Mouse (Mus musculus) limb, embryonic 10.5 days (tissue): ENCODE data around the gene Cxcr5. TPM values are rescaled to one million over a fixed set of nuclear protein-coding genes. Genes with fewer than 3 reads are reported as not detected.
"Not testable (repeated sequence)": the region's sequence is repeated elsewhere in the genome, so short reads cannot be mapped to it uniquely, and the experiment has no call there.

ENCODE experiments used
- DNase-seq: peaks from one replicate; pipeline ENCODE4 v3.0.0-alpha.2; 2017; ENCODE audit warnings: low spot score
- H3K27ac ChIP-seq: fragments of 300-500 bp; sonication (generic); 2 replicates; pipeline ENCODE4 v1.5.1; 2016; ENCODE audit warnings: mild to moderate bottlenecking
- H3K27me3 ChIP-seq: fragments of 300-500 bp; sonication (generic); 2 replicates; pipeline ENCODE4 v1.6.1; 2016; ENCODE audit warnings: low read depth, mild to moderate bottlenecking; ENCODE audit not compliant: poor library complexity, severe bottlenecking
- H3K36me3 ChIP-seq: fragments of 300-500 bp; sonication (generic); 2 replicates; pipeline ENCODE4 v1.6.1; 2016; ENCODE audit warnings: mild to moderate bottlenecking, moderate library complexity
- H3K4me1 ChIP-seq: fragments of 300-500 bp; sonication (generic); 2 replicates; pipeline ENCODE4 v1.6.1; 2016
- H3K4me3 ChIP-seq: fragments of 300-500 bp; sonication (generic); 2 replicates; pipeline ENCODE4 v1.5.1; 2016; ENCODE audit warnings: mild to moderate bottlenecking, moderate library complexity
- H3K9me3 ChIP-seq: fragments of 300-500 bp; sonication (generic); replicated peaks from 2 replicates; pipeline ENCODE4 v1.6.1; 2016; ENCODE audit warnings: mild to moderate bottlenecking
- WGBS: fragments of 180-500 bp; shearing (Covaris S2); methylation state at CpG from one replicate; pipeline ENCODE4 v1.1.7; 2016; 5-methylcytosine and 5-hydroxymethylcytosine counted together
- polyA plus RNA-seq: library from polyadenylated mRNA; unstranded; fragments of >200 nt; fragmentation: Nextera tagmentation; extraction: Ambion mirVana; gene quantifications from 2 replicates; pipeline ENCODE4 v1.2.1, GENCODE M21; 2016

The Cxcr5 gene
- polyA plus RNA-seq, 1 experiment from 2014 or later = not detected

DNA sequence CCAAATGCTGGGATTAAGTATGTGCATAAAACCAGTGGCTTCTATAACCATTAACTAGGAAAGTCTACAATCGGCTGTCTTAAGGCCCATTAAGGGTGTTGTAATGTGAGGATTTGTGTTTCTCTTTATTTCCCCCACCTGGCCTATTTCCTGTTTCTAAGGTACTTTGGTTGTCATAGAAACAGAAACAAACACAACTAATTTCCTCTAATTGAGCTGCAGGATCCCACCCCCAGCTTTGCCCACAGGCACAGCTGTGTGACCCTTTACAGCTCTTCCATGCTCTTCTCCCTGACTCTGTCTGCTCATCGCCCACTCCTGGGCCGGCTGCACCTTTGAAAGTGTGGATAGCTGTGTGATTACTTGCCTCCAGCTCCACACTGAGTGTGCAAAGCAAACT, 19.7 kb upstream of the Cxcr5 start:
- no peak overlapping the region for H3K27ac ChIP-seq
- DNase-seq = peak; percentile 49
- no peaks in the 10 kb centered on the region for H3K36me3 ChIP-seq
- H3K9me3 ChIP-seq = 0 out of 2 replicates have a peak, but pooled peaks cover 4% of the 10 kb centered on the region
- no peaks in the 10 kb centered on the region for H3K27me3 ChIP-seq
- WGBS = 22% methylated on average over 3 of the region's 3 CpGs
- no peak overlapping the region for H3K4me3 ChIP-seq
- H3K4me1 ChIP-seq = peaks cover 25% of the 10 kb centered on the region

GRCm38 (mm10) chr9:44580085-44580484, 18.4 kb upstream of the Cxcr5 start:
- Histone ChIP-seq H3K4me1 (peaks cover 24% of the 10 kb centered on the region), H3K27me3 (no peaks in the 10 kb centered on the region), H3K36me3 (no peaks in the 10 kb centered on the region), H3K9me3 (0 out of 2 replicates have a peak, but pooled peaks cover 4% of the 10 kb centered on the region), H3K4me3 (no peak overlapping the region), H3K27ac (no peak overlapping the region)
- DNase-seq = no peak
- WGBS = 90% methylated on average over 5 of the region's 5 CpGs

DNA sequence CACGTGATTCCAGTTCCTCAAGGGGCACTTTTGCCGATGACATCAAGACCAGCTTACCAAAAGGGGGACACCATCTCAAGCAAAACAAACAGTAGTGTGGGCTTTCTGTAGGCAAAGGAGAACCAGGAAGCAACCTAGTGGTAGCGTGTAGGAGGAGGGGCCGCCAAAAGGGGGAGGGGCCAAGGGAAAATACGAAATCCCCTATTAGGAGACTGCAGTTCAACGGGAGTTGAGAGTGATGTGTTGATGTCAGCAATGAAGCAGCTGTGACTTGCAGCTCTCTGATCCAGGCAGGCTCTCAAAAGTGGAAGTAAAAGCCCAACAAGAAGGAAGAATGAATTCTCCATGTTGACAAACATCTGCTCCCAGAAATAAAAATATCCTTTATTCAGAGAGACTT, 17.7 kb upstream of the Cxcr5 start:
- no peak overlapping the region for H3K4me3 ChIP-seq
- no peak overlapping the region for H3K27ac ChIP-seq
- 0 out of 2 replicates have a peak, but pooled peaks cover 4% of the 10 kb centered on the region for H3K9me3 ChIP-seq
- no peaks in the 10 kb centered on the region for H3K36me3 ChIP-seq
- peaks cover 24% of the 10 kb centered on the region for H3K4me1 ChIP-seq
- no peak for DNase-seq
- no peaks in the 10 kb centered on the region for H3K27me3 ChIP-seq
- 36% methylated on average over 6 of the region's 6 CpGs for WGBS

GRCm38 (mm10) chr9:44576046-44576445, 14.4 kb upstream of the Cxcr5 start:
- 91% methylated on average over 7 of the region's 7 CpGs for WGBS
- not testable (repeated sequence) for H3K27me3 ChIP-seq, H3K27ac ChIP-seq, DNase-seq, H3K9me3 ChIP-seq, H3K4me3 ChIP-seq, H3K36me3 ChIP-seq, H3K4me1 ChIP-seq

DNA sequence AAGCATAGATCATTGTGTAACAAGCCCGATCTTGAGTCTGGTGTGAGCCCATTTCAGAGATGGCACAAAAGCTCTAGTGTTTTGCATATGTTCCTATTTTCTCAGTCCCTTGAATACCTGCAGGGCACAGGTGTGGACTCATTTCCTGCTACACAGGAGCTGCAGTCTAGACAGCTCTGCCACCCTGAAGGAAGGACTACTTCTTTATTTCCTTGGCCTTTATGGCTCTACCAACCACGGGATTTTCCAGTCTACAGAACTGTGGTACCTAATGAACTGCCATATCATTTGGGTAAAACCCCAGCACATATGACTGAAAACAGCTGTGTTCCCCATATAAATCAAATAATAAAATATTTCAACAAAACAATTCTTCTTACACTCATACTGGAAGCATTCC, 13.4 kb upstream of the Cxcr5 start:
- Histone ChIP-seq H3K9me3 (no peaks in the 10 kb centered on the region), H3K27me3 (no peaks in the 10 kb centered on the region), H3K4me3 (no peak overlapping the region), H3K4me1 (peaks cover 4% of the 10 kb centered on the region; the same call in 1 of the 2 replicates), H3K27ac (no peak overlapping the region), H3K36me3 (no peaks in the 10 kb centered on the region)
- WGBS = 88% methylated on average over 2 of the region's 2 CpGs
- no peak for DNase-seq

GRCm38 (mm10) chr9:44573306-44573705, 11.6 kb upstream of the Cxcr5 start:
- no peak overlapping the region for H3K4me3 ChIP-seq
- no peaks in the 10 kb centered on the region for H3K27me3 ChIP-seq
- DNase-seq = no peak
- H3K27ac ChIP-seq = no peak overlapping the region
- H3K9me3 ChIP-seq = no peaks in the 10 kb centered on the region
- H3K4me1 ChIP-seq = no peaks in the 10 kb centered on the region
- no peaks in the 10 kb centered on the region for H3K36me3 ChIP-seq
- WGBS = 87% methylated on average over 4 of the region's 4 CpGs

- WGBS = 86% methylated on average over 12 of the region's 12 CpGs
- H3K4me1 ChIP-seq = no peaks in the 10 kb centered on the region
- H3K4me3 ChIP-seq = no peak overlapping the region
- no peaks in the 10 kb centered on the region for H3K36me3 ChIP-seq
- no peaks in the 10 kb centered on the region for H3K27me3 ChIP-seq
- no peaks in the 10 kb centered on the region for H3K9me3 ChIP-seq
- H3K27ac ChIP-seq = no peak overlapping the region
- no peak for DNase-seq
These were observed 9.3 kb upstream of the Cxcr5 start for GRCm38 (mm10) chr9:44570939-44571382.

DNA sequence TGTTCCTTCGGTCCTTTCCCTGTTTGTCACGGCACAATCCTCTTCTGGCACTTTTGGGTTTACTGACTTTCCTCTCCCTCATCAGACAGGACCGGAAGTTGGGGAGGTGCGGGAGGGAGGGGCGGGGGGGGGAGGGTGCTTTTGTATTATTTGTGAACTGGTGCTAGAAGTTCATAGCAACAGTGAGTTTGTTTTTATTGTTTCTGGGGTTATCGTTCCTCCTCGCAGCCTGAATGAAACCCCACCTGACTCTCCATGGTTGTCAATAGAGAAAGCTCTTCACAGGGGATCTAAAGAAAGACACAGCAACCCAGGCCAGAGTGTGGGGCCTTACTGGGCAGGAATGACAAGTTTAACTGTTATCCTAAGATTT, 6.4 kb upstream of the Cxcr5 start:
- 68% methylated on average over 7 of the region's 7 CpGs for WGBS

DNA sequence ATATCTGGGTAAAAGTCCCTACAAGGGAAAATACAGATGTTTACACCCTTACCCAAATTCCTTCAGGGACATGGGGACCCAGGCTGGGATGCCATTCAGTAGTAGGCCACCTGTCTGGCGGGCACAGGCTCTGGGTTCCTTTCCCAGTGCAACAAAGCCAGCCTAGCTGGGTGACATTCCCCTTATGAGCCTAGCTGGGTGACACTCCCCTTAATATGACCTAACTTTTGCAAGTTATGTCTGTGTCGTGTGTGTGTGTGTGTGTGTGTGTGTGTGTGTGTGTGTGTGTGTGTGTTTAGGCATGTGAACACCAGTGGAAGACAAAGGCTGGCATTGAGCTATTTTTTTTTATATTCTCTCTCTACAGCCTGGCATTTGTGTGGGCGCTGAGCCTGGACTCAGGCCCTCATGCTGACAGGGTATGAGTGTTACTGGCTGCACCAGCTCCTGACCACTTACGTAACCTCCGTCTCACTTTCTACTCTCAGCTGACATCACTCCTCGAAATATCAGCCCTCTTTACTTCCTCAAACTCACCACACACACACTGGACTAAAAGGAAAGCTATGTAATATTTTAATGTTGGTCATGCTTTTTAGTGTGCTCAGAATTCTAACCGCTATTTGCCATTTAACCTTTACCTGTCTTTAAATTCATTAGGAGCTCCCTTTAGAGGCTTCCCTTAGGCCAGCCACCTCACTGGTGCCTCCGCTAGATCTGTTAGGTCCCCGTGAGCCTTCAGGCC, 5.8 kb upstream of the Cxcr5 start:
- 88% methylated on average over 9 of the region's 9 CpGs for WGBS
- H3K27me3 ChIP-seq = no peaks in the 10 kb centered on the region
- H3K4me3 ChIP-seq = no peak overlapping the region
- H3K9me3 ChIP-seq = no peaks in the 10 kb centered on the region
- no peaks in the 10 kb centered on the region for H3K4me1 ChIP-seq
- DNase-seq = no peak
- no peaks in the 10 kb centered on the region for H3K36me3 ChIP-seq
- H3K27ac ChIP-seq = no peak overlapping the region

More for the DNA sequence above, 6.4 kb upstream of the Cxcr5 start:
- no peak overlapping the region for H3K27ac ChIP-seq
- no peaks in the 10 kb centered on the region for H3K4me1 ChIP-seq
- no peaks in the 10 kb centered on the region for H3K9me3 ChIP-seq
- H3K27me3 ChIP-seq = no peaks in the 10 kb centered on the region
- H3K4me3 ChIP-seq = no peak overlapping the region
- DNase-seq = no peak
- H3K36me3 ChIP-seq = no peaks in the 10 kb centered on the region

GRCm38 (mm10) chr9:44565367-44565766, 3.7 kb upstream of the Cxcr5 start:
- no peaks in the 10 kb centered on the region for H3K9me3 ChIP-seq
- no peaks in the 10 kb centered on the region for H3K27me3 ChIP-seq
- 84% methylated on average over 6 of the region's 6 CpGs for WGBS
- H3K36me3 ChIP-seq = no peaks in the 10 kb centered on the region
- DNase-seq = no peak
- H3K4me3 ChIP-seq = no peak overlapping the region
- H3K27ac ChIP-seq = no peak overlapping the region
- H3K4me1 ChIP-seq = no peaks in the 10 kb centered on the region

GRCm38 (mm10) chr9:44562936-44563335, 1.3 kb upstream of the Cxcr5 start:
- WGBS = 51% methylated on average over 12 of the region's 12 CpGs
- no peak overlapping the region for H3K4me3 ChIP-seq
- no peaks in the 10 kb centered on the region for H3K27me3 ChIP-seq
- H3K36me3 ChIP-seq = no peaks in the 10 kb centered on the region
- no peak for DNase-seq
- H3K9me3 ChIP-seq = no peaks in the 10 kb centered on the region
- no peaks in the 10 kb centered on the region for H3K4me1 ChIP-seq
- H3K27ac ChIP-seq = no peak overlapping the region

GRCm38 (mm10) chr9:44552161-44552560, 9.5 kb downstream of the Cxcr5 start:
- Histone ChIP-seq H3K4me1 (no peaks in the 10 kb centered on the region), H3K36me3 (no peaks in the 10 kb centered on the region), H3K9me3 (no peaks in the 10 kb centered on the region), H3K4me3 (no peak overlapping the region), H3K27me3 (no peaks in the 10 kb centered on the region), H3K27ac (no peak overlapping the region)
- 89% methylated on average over 8 of the region's 8 CpGs for WGBS
- DNase-seq = no peak

GRCm38 (mm10) chr9:44551138-44551537, 10.5 kb downstream of the Cxcr5 start:
- H3K4me3 ChIP-seq = no peak overlapping the region
- no peaks in the 10 kb centered on the region for H3K36me3 ChIP-seq
- no peaks in the 10 kb centered on the region for H3K27me3 ChIP-seq
- H3K4me1 ChIP-seq = no peaks in the 10 kb centered on the region
- H3K27ac ChIP-seq = no peak overlapping the region
- no peaks in the 10 kb centered on the region for H3K9me3 ChIP-seq
- no peak for DNase-seq
- WGBS = 92% methylated on average over 10 of the region's 10 CpGs
